Mouse (Mus musculus) forebrain, embryonic 16.5 days (tissue): ENCODE measurements at regions not wholly inside any gene's neighbourhood (a gene's known extent, or its start where the extent isn't known, plus 50 kb on each side); places are given as distances from the start of the nearest gene placed in this dataset.

Source experiments
- ATAC-seq: fragments of 200-750 bp; cut with Nextera tagmentation; 2 replicates; pipeline ENCODE4 v1.8.0; 2017; ENCODE audit warnings: mild to moderate bottlenecking, moderate library complexity
- H3K27ac ChIP-seq: fragments of 300-500 bp; sonication (generic); 2 replicates; pipeline ENCODE4 v1.5.1; 2014; ENCODE audit warnings: low read length, control low read depth
- H3K27me3 ChIP-seq: fragments of 300-500 bp; sonication (generic); replicated peaks from 2 replicates; pipeline ENCODE4 v1.6.1; 2014; ENCODE audit warnings: low read length; ENCODE audit not compliant: control insufficient read depth, insufficient read depth
- H3K36me3 ChIP-seq: fragments of 300-500 bp; sonication (generic); 2 replicates; pipeline ENCODE4 v1.6.1; 2014; ENCODE audit not compliant: control insufficient read depth, insufficient read depth
- H3K4me1 ChIP-seq: fragments of 300-500 bp; sonication (generic); replicated peaks from 2 replicates; pipeline ENCODE4 v1.6.1; 2014; ENCODE audit warnings: low read length; ENCODE audit not compliant: control insufficient read depth, insufficient read depth
- H3K4me2 ChIP-seq: fragments of 300-500 bp; sonication (generic); 2 replicates; pipeline ENCODE4 v1.6.1; 2014; ENCODE audit warnings: mild to moderate bottlenecking, low read length, control low read depth
- H3K4me3 ChIP-seq: fragments of 300-500 bp; sonication (generic); replicated peaks from 2 replicates; pipeline ENCODE4 v1.5.1; 2014; ENCODE audit warnings: mild to moderate bottlenecking, low read length, control low read depth
- H3K9ac ChIP-seq: fragments of 300-500 bp; sonication (generic); replicated peaks from 2 replicates; pipeline ENCODE4 v1.6.1; 2014; ENCODE audit warnings: low read depth, low read length, control low read depth
- H3K9me3 ChIP-seq: fragments of 300-500 bp; sonication (generic); 2 replicates; pipeline ENCODE4 v1.6.1; 2016; ENCODE audit warnings: low read length; ENCODE audit not compliant: control insufficient read depth
- WGBS: fragments of 180-500 bp; shearing (Covaris S2); extraction: QIAGEN DNeasy Blood & Tissue Kit; methylation state at CpG from one replicate; pipeline ENCODE4 v1.1.7; 2014; 5-methylcytosine and 5-hydroxymethylcytosine counted together

- 70% methylated on average over 2 of the region's 2 CpGs for WGBS
- Histone ChIP-seq H3K9me3 (no peaks in the 10 kb centered on the region), H3K36me3 (no peaks in the 10 kb centered on the region), H3K9ac (no peak overlapping the region), H3K4me2 (no peak overlapping the region), H3K27ac (no peak overlapping the region), H3K27me3 (peaks cover 63% of the 10 kb centered on the region), H3K4me1 (no peaks in the 10 kb centered on the region), H3K4me3 (no peak overlapping the region)
- ATAC-seq, result no peak
Observed at GRCm38 (mm10) chr5:33548800-33549199, 80.6 kb downstream of the Fam53a start.

GRCm38 (mm10) chr5:33543372-33543771 lies 86.1 kb downstream of the Fam53a start:
- ATAC-seq, result peak; percentile 35; the same call in 1 of the 2 replicates
- Histone ChIP-seq H3K4me1 (peaks cover 30% of the 10 kb centered on the region), H3K36me3 (no peaks in the 10 kb centered on the region), H3K4me2 (no peak overlapping the region), H3K27me3 (peaks cover 77% of the 10 kb centered on the region), H3K9me3 (no peaks in the 10 kb centered on the region), H3K4me3 (no peak overlapping the region), H3K27ac (no peak overlapping the region), H3K9ac (no peak overlapping the region)
- 16% methylated on average over 5 of the region's 5 CpGs for WGBS

GRCm38 (mm10) chr5:33542643-33543042 lies 86.8 kb downstream of the Fam53a start:
- no peaks in the 10 kb centered on the region for H3K9me3 ChIP-seq
- peak overlapping the region; percentile 19; the same call in 1 of the 2 replicates for H3K27ac ChIP-seq
- H3K4me1 ChIP-seq, result peaks cover 30% of the 10 kb centered on the region
- H3K27me3 ChIP-seq, result peaks cover 78% of the 10 kb centered on the region
- no peak overlapping the region for H3K9ac ChIP-seq
- no peak overlapping the region for H3K4me2 ChIP-seq
- peak; percentile 58 for ATAC-seq
- H3K4me3 ChIP-seq, result no peak overlapping the region
- H3K36me3 ChIP-seq, result no peaks in the 10 kb centered on the region
- WGBS, result 14% methylated on average over 3 of the region's 3 CpGs

- H3K27me3 ChIP-seq, result peaks cover 77% of the 10 kb centered on the region
- no peaks in the 10 kb centered on the region for H3K9me3 ChIP-seq
- H3K27ac ChIP-seq, result peak overlapping the region; percentile 19; the same call in 1 of the 2 replicates
- peaks cover 30% of the 10 kb centered on the region for H3K4me1 ChIP-seq
- 11% methylated on average over 11 of the region's 11 CpGs for WGBS
- H3K36me3 ChIP-seq, result no peaks in the 10 kb centered on the region
- H3K9ac ChIP-seq, result no peak overlapping the region
- no peak overlapping the region for H3K4me2 ChIP-seq
- ATAC-seq, result peak; percentile 83
- no peak overlapping the region for H3K4me3 ChIP-seq
Observed at GRCm38 (mm10) chr5:33542000-33542554, 87.4 kb downstream of the Fam53a start.

GRCm38 (mm10) chr5:33540259-33540658 lies 89.2 kb downstream of the Fam53a start:
- 0 out of 2 replicates have a peak, but pooled peaks have one; percentile 2 for ATAC-seq
- WGBS, result 22% methylated on average over 23 of the region's 23 CpGs
- Histone ChIP-seq H3K4me1 (peaks cover 30% of the 10 kb centered on the region), H3K9me3 (no peaks in the 10 kb centered on the region), H3K9ac (peak overlapping the region; percentile 5), H3K4me3 (peak overlapping the region; percentile 15), H3K36me3 (no peaks in the 10 kb centered on the region), H3K27me3 (peaks cover 76% of the 10 kb centered on the region), H3K4me2 (peak overlapping the region; percentile 38), H3K27ac (no peak overlapping the region)

GRCm38 (mm10) chr5:33537429-33537828 lies 92.0 kb downstream of the Fam53a start:
- H3K27ac ChIP-seq, result no peak overlapping the region
- no peak overlapping the region for H3K4me2 ChIP-seq
- ATAC-seq, result no peak
- H3K36me3 ChIP-seq, result no peaks in the 10 kb centered on the region
- H3K9me3 ChIP-seq, result no peaks in the 10 kb centered on the region
- peaks cover 76% of the 10 kb centered on the region for H3K27me3 ChIP-seq
- H3K9ac ChIP-seq, result no peak overlapping the region
- no peak overlapping the region for H3K4me3 ChIP-seq
- H3K4me1 ChIP-seq, result peaks cover 32% of the 10 kb centered on the region
- 14% methylated on average over 8 of the region's 8 CpGs for WGBS

- H3K4me2 ChIP-seq, result no peak overlapping the region
- no peak for ATAC-seq
- peaks cover 28% of the 10 kb centered on the region for H3K4me1 ChIP-seq
- H3K27me3 ChIP-seq, result peaks cover 76% of the 10 kb centered on the region
- 59% methylated on average over 4 of the region's 4 CpGs for WGBS
- no peaks in the 10 kb centered on the region for H3K9me3 ChIP-seq
- no peak overlapping the region for H3K27ac ChIP-seq
- no peak overlapping the region for H3K9ac ChIP-seq
- no peak overlapping the region for H3K4me3 ChIP-seq
- H3K36me3 ChIP-seq, result no peaks in the 10 kb centered on the region
Observed at GRCm38 (mm10) chr5:33537017-33537416, 92.4 kb downstream of the Fam53a start.

GRCm38 (mm10) chr5:33536261-33536660 lies 93.2 kb downstream of the Fam53a start:
- Histone ChIP-seq H3K27me3 (peaks cover 78% of the 10 kb centered on the region), H3K4me1 (peaks cover 22% of the 10 kb centered on the region), H3K27ac (no peak overlapping the region), H3K4me3 (no peak overlapping the region), H3K4me2 (no peak overlapping the region), H3K36me3 (no peaks in the 10 kb centered on the region), H3K9me3 (no peaks in the 10 kb centered on the region), H3K9ac (no peak overlapping the region)
- no peak for ATAC-seq
- 69% methylated on average over 4 of the region's 4 CpGs for WGBS

- Histone ChIP-seq H3K4me3 (no peak overlapping the region), H3K36me3 (no peaks in the 10 kb centered on the region), H3K27ac (no peak overlapping the region), H3K4me1 (peaks cover 16% of the 10 kb centered on the region), H3K9me3 (no peaks in the 10 kb centered on the region), H3K27me3 (peaks cover 75% of the 10 kb centered on the region), H3K9ac (no peak overlapping the region), H3K4me2 (peak overlapping the region; percentile 39; the same call in 1 of the 2 replicates)
- 8% methylated on average over 21 of the region's 21 CpGs for WGBS
- ATAC-seq, result no peak
Observed at GRCm38 (mm10) chr5:33535145-33536010, 94.1 kb downstream of the Fam53a start.
